Mouse (Mus musculus): Measurements from ENCODE around the gene Ttc9c.
"Not testable (repeated sequence)": the region's sequence is repeated elsewhere in the genome, so short reads cannot be mapped to it uniquely, and the experiment has no call there.

The Ttc9c gene

DNA sequence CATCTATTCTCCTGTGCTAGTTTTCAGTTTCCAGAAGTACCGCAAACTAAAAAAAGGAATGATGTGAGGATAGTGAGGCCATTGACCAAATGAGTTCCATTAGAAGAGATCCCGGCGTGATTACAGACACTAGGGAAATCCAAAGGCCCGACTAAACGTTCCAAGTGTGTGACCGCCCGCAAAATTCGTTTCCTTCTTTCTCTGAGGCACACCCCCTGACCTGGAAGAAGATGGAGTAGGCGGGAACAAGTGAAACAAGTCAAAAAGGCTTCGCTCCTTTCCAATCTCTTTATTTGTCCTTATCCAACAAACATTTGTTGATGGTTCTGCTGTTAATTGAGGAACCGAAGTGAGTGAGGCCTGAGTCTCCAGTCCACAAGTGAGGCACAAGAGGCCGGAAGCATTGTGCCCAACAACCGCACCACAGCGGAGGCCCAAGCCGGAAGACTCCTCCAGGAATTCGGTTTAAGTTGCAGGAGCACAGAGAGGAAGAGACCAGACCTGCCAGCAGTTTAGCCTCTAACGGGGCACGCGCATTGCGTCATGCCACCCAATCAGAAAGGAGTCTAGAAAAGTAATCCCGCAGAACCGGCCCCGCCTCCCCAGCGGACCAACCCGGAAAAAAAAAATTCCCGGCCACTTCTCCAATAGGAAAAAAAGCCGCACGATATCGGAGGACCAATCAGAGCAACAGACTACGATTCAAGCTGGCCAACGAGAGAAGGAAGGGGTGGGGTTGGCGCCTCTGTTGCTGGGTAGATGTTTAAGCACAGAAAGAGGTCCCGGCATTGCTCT lies at the start of gene Ttc9c:
Gene Ttc9c (minus strand): TSS at position 533 of the 795 bp plus-strand sequence.
- peak; percentile 97 for DNase-seq (ENCODE audit: low read depth)

DNA sequence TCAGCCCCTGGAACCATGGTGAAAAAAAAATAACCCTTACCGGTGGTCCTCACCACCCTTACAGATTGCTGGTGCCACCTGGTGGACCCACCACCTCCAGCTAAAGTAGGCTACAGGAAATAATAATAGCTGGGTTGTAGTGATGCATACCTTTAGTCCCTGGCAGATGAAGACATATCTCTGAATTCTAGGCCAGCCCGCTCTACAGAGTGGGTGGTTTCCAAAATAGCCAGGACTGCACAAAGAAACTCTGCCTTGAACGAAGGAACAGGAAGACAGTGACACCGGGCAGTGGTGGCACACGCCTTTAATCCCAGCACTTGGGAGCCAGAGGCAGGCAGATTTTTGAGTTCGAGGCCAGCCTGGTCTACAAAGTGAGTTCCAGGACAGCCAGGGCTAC lies 45.1 kb upstream of the Ttc9c start:
- DNase-seq (ENCODE audit: low read depth), result no peak

DNA sequence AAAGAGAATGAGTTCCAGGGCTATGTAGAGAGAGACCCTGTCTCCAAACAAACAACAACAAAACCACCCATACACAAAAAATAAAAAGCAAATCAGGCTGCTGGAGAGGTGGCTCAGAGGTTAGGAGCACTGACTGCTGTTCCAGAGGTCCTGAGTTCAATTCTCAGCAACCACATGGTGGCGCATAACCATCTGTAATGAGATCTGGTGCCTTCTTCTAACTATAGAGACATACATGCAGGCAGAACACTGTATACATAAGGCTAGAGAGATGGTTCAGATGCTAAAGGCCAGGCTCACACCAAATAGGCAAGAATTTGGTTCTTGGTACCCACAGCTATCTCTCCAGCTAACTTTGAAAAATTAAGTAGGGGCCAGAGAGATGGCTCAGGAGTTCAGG lies 39.9 kb upstream of the Ttc9c start:
- no peak for DNase-seq (ENCODE audit: low read depth)

- DNase-seq (ENCODE audit: low read depth), result no peak
These were observed 38.6 kb upstream of the Ttc9c start for GRCm38 (mm10) chr19:8857689-8858088.

- no peak for DNase-seq (ENCODE audit: low read depth)
These were observed 34.0 kb upstream of the Ttc9c start for GRCm38 (mm10) chr19:8853117-8853516.

- no peak for DNase-seq (ENCODE audit: low read depth)
These were observed 33.2 kb upstream of the Ttc9c start for GRCm38 (mm10) chr19:8852236-8852928.

DNA sequence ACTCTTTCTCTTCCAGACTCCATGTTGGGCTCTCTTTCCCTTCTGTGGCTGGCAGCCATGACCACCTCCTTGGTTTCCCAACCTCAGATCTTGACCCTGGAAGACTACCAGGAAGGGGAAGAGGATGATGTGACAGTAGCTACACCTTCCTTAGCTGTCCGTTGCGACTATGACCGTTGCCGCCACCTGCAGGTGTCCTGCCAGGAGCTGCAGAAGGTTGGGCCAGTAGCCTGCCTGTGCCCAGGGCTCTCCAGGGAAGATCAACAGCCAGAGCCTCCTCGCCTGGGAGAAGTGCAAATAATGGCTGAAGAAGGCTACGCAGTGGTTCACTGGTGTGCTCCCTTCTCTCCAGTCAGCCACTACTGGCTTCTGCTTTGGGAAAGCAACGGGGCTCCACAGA lies 32.5 kb upstream of the Ttc9c start:
- no peak for DNase-seq (ENCODE audit: low read depth)

- peak; percentile 85 for DNase-seq (ENCODE audit: low read depth)
These were observed 31.3 kb upstream of the Ttc9c start, which contains the start of gene Lrrn4cl for GRCm38 (mm10) chr19:8850402-8850901. TSS of gene Lrrn4cl (plus strand) at chr19:8850768.

- DNase-seq (ENCODE audit: low read depth), result no peak
These were observed 29.2 kb upstream of the Ttc9c start for GRCm38 (mm10) chr19:8848356-8848755.

- DNase-seq (ENCODE audit: low read depth), result peak; percentile 38
These were observed 25.4 kb upstream of the Ttc9c start for GRCm38 (mm10) chr19:8844371-8845129.

GRCm38 (mm10) chr19:8842961-8843360 lies 23.8 kb upstream of the Ttc9c start:
- no peak for DNase-seq (ENCODE audit: low read depth)

GRCm38 (mm10) chr19:8841012-8841411 lies 21.9 kb upstream of the Ttc9c start:
- DNase-seq (ENCODE audit: low read depth), result no peak

GRCm38 (mm10) chr19:8839908-8840791 lies 21.0 kb upstream of the Ttc9c start:
- peak; percentile 34 for DNase-seq (ENCODE audit: low read depth)

- no peak for DNase-seq (ENCODE audit: low read depth)
These were observed 20.2 kb upstream of the Ttc9c start, which contains the start of gene Gng3 for GRCm38 (mm10) chr19:8839103-8839907. TSS of gene Gng3 (minus strand) at chr19:8839194.

DNA sequence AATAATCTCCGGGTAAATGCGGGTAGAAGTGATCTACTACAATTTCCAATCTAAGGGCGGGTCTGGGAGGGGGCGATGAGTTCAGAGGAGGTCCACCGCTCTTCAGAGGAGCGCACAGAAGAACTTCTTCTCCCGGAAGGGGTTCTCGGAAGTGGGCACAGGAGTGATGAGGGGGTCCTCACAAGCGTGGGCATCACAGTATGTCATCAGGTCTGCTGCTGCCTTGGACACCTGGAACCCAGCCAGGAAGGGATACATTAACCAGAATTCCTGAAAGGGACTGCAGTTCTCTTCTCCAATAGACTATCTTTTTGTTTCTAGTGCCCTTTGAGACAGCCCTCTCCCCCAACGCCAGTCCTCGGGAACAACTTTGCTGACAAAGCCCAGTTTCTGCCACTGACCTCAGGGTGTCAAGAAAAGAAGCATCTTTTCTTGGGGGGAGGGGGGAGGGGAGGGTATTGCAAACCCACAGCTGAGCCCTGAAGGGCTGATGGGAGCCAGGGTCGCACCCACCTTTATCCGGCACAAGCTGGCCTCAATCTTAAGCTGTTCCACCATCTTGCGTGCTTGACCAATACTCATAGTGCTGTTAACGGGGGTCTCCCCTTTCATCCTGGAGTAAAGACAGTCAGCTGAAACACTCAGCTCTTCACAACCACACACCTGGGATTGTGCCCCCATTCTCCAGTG lies 19.1 kb upstream of the Ttc9c start:
- DNase-seq (ENCODE audit: low read depth), result no peak

GRCm38 (mm10) chr19:8837251-8837791 lies 18.2 kb upstream of the Ttc9c start, which contains the start of gene Bscl2:
TSS of gene Bscl2 (plus strand) at chr19:8837467.
- peak; percentile 36 for DNase-seq (ENCODE audit: low read depth)

DNA sequence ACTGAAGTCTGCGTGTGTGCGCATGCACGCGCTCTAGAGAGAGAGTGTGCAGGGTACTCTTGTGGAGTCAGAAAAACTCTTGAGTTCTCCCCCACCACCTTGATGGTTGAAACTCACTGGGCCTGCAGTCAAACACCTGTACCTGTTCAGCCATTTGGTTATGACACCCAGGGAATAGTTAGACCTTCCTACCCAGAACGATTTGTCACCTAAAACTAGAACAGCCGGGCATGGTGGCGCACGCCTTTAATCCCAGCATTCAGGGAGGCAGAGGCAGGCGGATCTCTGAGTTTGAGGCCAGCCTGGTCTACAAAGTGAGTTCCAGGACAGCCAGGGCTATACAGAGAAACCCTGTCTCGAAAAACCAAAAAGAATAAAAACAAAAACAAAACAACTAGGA lies 17.2 kb upstream of the Ttc9c start:
- DNase-seq (ENCODE audit: low read depth), result not testable (repeated sequence)

- DNase-seq (ENCODE audit: low read depth), result no peak
These were observed 13.8 kb upstream of the Ttc9c start for GRCm38 (mm10) chr19:8832971-8833370.

- no peak for DNase-seq (ENCODE audit: low read depth)
These were observed 12.1 kb upstream of the Ttc9c start for GRCm38 (mm10) chr19:8831262-8831661.

Measured in fibroblast of lung, adult 2 months (primary cell).